Mouse (Mus musculus): ENCODE data around the gene Rffl. TPM values are rescaled to one million over a fixed set of nuclear protein-coding genes. Genes with fewer than 3 reads are reported as not detected.

Rffl gene
- polyA plus RNA-seq, 1 experiment from 2014 or later, result 13.6 TPM

DNA sequence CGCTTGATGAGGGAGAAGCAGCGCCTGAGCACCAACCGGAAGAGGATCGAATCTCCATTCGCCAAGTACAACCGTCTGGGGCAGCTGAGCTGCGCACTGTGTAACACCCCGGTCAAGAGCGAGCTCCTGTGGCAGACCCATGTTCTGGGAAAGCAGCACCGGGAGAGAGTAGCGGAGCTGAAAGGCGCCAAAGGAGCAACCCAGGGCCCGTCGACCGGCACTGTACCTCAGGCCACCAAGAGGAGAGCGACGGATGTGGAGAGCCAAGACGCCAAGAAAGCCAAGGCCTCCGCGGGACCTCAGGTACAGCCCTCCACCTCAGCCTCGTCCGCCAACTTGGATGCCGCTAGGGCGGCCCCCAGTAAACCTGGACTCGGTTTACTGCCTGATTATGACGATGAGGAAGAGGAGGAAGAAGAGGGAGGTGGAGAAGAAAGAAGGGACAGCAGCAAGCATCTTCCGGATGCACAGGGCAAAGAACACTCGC lies 106.5 kb downstream of the Rffl start:
- under 1% methylated on average over 28 of the region's 28 CpGs for WGBS
- H3K4me2 ChIP-seq (ENCODE audit: low read depth, low read length), result peak overlapping the region; percentile 81
- H3K9me3 ChIP-seq (ENCODE audit: control insufficient read depth, low read length), result no peaks in the 10 kb centered on the region
- H3K4me1 ChIP-seq (ENCODE audit: control insufficient read depth, insufficient read depth, low read length), result peaks cover 10% of the 10 kb centered on the region
- H3K27me3 ChIP-seq (replicated peaks; ENCODE audit: control insufficient read depth, insufficient read depth, low read length), result no peaks in the 10 kb centered on the region
- H3K9ac ChIP-seq (ENCODE audit: low read depth, low read length), result peak overlapping the region; percentile 88
- ATAC-seq, result peak; percentile 78
- H3K27ac ChIP-seq (ENCODE audit: low read length), result peak overlapping the region; percentile 89
- H3K36me3 ChIP-seq (ENCODE audit: control insufficient read depth, insufficient read depth, low read length), result no peaks in the 10 kb centered on the region
- peak overlapping the region; percentile 87 for H3K4me3 ChIP-seq (ENCODE audit: low read length)

DNA sequence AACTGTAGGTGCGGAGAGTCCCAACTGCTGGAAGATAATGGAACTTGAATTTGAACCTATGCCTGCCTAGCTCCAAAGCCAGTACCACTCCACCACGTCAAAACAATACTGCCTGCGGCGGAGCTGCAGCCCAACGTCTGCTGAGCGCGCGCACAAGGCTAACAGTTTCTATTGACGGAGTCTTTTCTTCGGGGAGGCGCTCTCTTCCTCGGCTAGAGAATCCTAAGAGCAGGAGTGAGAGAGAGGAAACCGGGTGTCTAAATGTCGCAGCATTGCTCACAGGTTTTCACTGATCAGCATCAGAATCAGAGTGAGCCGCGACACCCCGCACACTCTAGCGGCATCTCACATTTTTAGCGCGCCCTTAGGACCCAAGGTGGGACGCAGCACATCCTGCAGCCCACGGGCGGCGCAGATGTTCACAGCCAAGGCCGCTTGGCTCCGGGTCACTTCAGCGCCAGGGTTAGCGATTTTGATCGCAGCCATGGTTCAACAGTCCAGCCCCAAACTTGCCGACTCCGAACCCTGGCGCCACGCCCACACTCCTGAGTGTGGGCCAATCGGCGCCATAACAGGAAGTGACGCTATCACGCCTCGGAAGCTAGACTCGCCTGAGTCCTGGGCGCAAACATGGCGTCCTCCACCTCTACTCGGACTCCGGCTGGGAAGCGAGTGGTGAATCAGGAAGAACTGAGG lies 107.1 kb downstream of the Rffl start, which contains the start of the genes Cct6b and Zfp830:
Cct6b (minus strand) TSS at position 580 of the 696 bp plus-strand sequence.
Zfp830 (plus strand) TSS at position 604 of the 696 bp plus-strand sequence.
- under 1% methylated on average over 44 of the region's 44 CpGs for WGBS

DNA sequence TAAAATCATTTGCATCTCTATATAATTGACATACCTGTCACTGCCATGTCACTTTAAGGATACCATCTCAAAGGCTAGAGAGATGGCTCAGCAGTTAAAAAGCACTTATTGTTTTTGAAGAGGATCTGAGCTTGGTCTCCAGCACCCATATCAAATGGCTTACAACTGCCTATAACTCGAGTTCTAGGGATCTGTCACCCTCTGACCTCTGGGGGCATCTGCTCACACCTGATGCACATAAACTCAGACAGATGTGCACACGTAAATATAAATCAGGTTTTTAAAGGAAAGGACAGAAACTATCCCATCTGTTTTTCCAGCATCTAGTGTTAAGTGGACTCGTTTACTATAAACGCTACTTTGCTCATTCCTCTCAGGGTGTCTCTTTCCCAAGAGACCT lies 107.7 kb downstream of the Rffl start:
- Histone ChIP-seq H3K36me3 (ENCODE audit: control insufficient read depth, insufficient read depth, low read length) (no peaks in the 10 kb centered on the region), H3K4me3 (ENCODE audit: low read length) (peak overlapping the region; percentile 87), H3K4me1 (ENCODE audit: control insufficient read depth, insufficient read depth, low read length) (peaks cover 10% of the 10 kb centered on the region), H3K9ac (ENCODE audit: low read depth, low read length) (peak overlapping the region; percentile 88; the same call in 1 of the 2 replicates), H3K27me3 (replicated peaks; ENCODE audit: control insufficient read depth, insufficient read depth, low read length) (no peaks in the 10 kb centered on the region), H3K4me2 (ENCODE audit: low read depth, low read length) (peak overlapping the region; percentile 68), H3K27ac (ENCODE audit: low read length) (0 out of 2 replicates have a peak overlapping the region, but pooled peaks have one; percentile 89), H3K9me3 (ENCODE audit: control insufficient read depth, low read length) (no peaks in the 10 kb centered on the region)
- WGBS, result 7% methylated on average over 4 of the region's 4 CpGs
- ATAC-seq, result no peak

More for the DNA sequence above, 107.1 kb downstream of the Rffl start, which contains the start of the genes Cct6b and Zfp830:
- peak within 1 kb of the TSS; percentile 88 for H3K9ac ChIP-seq (ENCODE audit: low read depth, low read length)
- H3K27ac ChIP-seq (ENCODE audit: low read length), result peak within 1 kb of the TSS; percentile 89
- no peaks in the 10 kb centered on the region for H3K9me3 ChIP-seq (ENCODE audit: control insufficient read depth, low read length)
- H3K4me2 ChIP-seq (ENCODE audit: low read depth, low read length), result peak within 1 kb of the TSS; percentile 81
- no peaks in the 10 kb centered on the region for H3K27me3 ChIP-seq (replicated peaks; ENCODE audit: control insufficient read depth, insufficient read depth, low read length)
- peak within 1 kb of the TSS; percentile 87 for H3K4me3 ChIP-seq (ENCODE audit: low read length)
- H3K36me3 ChIP-seq (ENCODE audit: control insufficient read depth, insufficient read depth, low read length), result no peaks in the 10 kb centered on the region
- H3K4me1 ChIP-seq (ENCODE audit: control insufficient read depth, insufficient read depth, low read length), result peaks cover 10% of the 10 kb centered on the region
- peak; percentile 100 for ATAC-seq

GRCm38 (mm10) chr11:82762286-82762829 lies 108.7 kb downstream of the Rffl start:
- Histone ChIP-seq H3K9ac (ENCODE audit: low read depth, low read length) (no peak overlapping the region), H3K36me3 (ENCODE audit: control insufficient read depth, insufficient read depth, low read length) (no peaks in the 10 kb centered on the region), H3K9me3 (ENCODE audit: control insufficient read depth, low read length) (no peaks in the 10 kb centered on the region), H3K27ac (ENCODE audit: low read length) (no peak overlapping the region), H3K4me2 (ENCODE audit: low read depth, low read length) (no peak overlapping the region), H3K4me1 (ENCODE audit: control insufficient read depth, insufficient read depth, low read length) (peaks cover 10% of the 10 kb centered on the region), H3K4me3 (ENCODE audit: low read length) (no peak overlapping the region), H3K27me3 (replicated peaks; ENCODE audit: control insufficient read depth, insufficient read depth, low read length) (no peaks in the 10 kb centered on the region)
- 85% methylated on average over 6 of the region's 6 CpGs for WGBS
- no peak for ATAC-seq

DNA sequence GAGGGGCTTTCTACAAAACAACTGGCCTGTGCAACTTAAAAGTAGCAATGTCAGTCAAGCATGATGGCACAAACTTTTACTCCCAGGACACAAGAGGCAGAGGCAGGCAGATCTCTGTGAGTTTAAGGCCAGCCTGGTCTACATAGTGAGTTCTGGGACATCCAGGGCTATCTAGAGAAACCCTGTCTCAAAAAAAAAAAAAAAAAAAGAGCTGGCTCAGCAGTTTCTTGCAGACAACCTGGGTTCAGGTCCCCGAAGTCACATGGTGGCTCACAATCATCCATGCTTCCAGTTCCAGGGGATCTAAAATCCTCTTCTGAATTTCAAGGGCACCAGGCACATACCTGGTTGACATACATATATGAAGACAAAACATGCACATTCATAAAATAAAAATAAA lies 115.1 kb downstream of the Rffl start:
- H3K36me3 ChIP-seq (ENCODE audit: control insufficient read depth, insufficient read depth, low read length), result no peaks in the 10 kb centered on the region
- no peak overlapping the region for H3K4me2 ChIP-seq (ENCODE audit: low read depth, low read length)
- no peak overlapping the region for H3K9ac ChIP-seq (ENCODE audit: low read depth, low read length)
- WGBS, result 88% methylated on average over 1 of the region's 1 CpGs
- H3K27ac ChIP-seq (ENCODE audit: low read length), result no peak overlapping the region
- H3K4me1 ChIP-seq (ENCODE audit: control insufficient read depth, insufficient read depth, low read length), result no peaks in the 10 kb centered on the region
- H3K27me3 ChIP-seq (replicated peaks; ENCODE audit: control insufficient read depth, insufficient read depth, low read length), result no peaks in the 10 kb centered on the region
- no peak overlapping the region for H3K4me3 ChIP-seq (ENCODE audit: low read length)
- ATAC-seq, result no peak
- H3K9me3 ChIP-seq (ENCODE audit: control insufficient read depth, low read length), result no peaks in the 10 kb centered on the region

Other genes with a start within 250 kb of the Rffl start
- 0.34 and 0.49 TPM in 2 replicates for gene Cct6b, start 106.9 kb downstream of the Rffl start, polyA plus RNA-seq (2015; fragmentation: Nextera tagmentation; extraction: Ambion mirVana)
- gene Zfp830, start 106.9 kb downstream of the Rffl start, polyA plus RNA-seq (2015; fragmentation: Nextera tagmentation; extraction: Ambion mirVana), result 32.0 and 35.6 TPM in 2 replicates
- 17.3 and 18.0 TPM in 2 replicates for gene Lig3, start 90.1 kb downstream of the Rffl start, polyA plus RNA-seq (2015; fragmentation: Nextera tagmentation; extraction: Ambion mirVana)
- gene Rad51d, start 19.4 kb upstream of the Rffl start, polyA plus RNA-seq (2015; fragmentation: Nextera tagmentation; extraction: Ambion mirVana), result 13.9 and 15.0 TPM in 2 replicates
- 0.16 and 0.23 TPM in 2 replicates for gene Fndc8, start 20.9 kb upstream of the Rffl start, polyA plus RNA-seq (2015; fragmentation: Nextera tagmentation; extraction: Ambion mirVana)
- gene Nle1, start 37.2 kb upstream of the Rffl start, polyA plus RNA-seq (2015; fragmentation: Nextera tagmentation; extraction: Ambion mirVana), result 25.8 and 31.2 TPM in 2 replicates
- gene Unc45b, start 39.3 kb upstream of the Rffl start, polyA plus RNA-seq (2015; fragmentation: Nextera tagmentation; extraction: Ambion mirVana), result 2.3 and 2.6 TPM in 2 replicates
- 1.5 and 1.8 TPM in 2 replicates for gene Slfn5, start 80.1 kb upstream of the Rffl start, polyA plus RNA-seq (2015; fragmentation: Nextera tagmentation; extraction: Ambion mirVana)
- gene Slfn9, start 120.6 kb upstream of the Rffl start, polyA plus RNA-seq (2015; fragmentation: Nextera tagmentation; extraction: Ambion mirVana), result 12.2 and 14.1 TPM in 2 replicates
- 0.53 and 0.59 TPM in 2 replicates for gene Slfn8, start 149.6 kb upstream of the Rffl start, polyA plus RNA-seq (2015; fragmentation: Nextera tagmentation; extraction: Ambion mirVana)
- 6.1 and 6.9 TPM in 2 replicates for gene Slfn2, start 193.9 kb upstream of the Rffl start, polyA plus RNA-seq (2015; fragmentation: Nextera tagmentation; extraction: Ambion mirVana)
- gene Slfn1, start 245.6 kb upstream of the Rffl start, polyA plus RNA-seq (2015; fragmentation: Nextera tagmentation; extraction: Ambion mirVana), result 0.58 and 0.70 TPM in 2 replicates

Data from intestine, embryonic 16.5 days (tissue).